Mouse (Mus musculus) heart, embryonic 14.5 days (tissue): ENCODE measurements around the gene Ptbp1. TPM values are rescaled to one million over a fixed set of nuclear protein-coding genes. Genes with fewer than 3 reads are reported as not detected.

Source experiments
- ATAC-seq: fragments of 200-750 bp; cut with Nextera tagmentation; 2 replicates; pipeline ENCODE4 v1.8.0; 2017; ENCODE audit warnings: low read depth, moderate TSS enrichment; ENCODE audit not compliant: insufficient number of reproducible peaks, insufficient read depth, low FRiP score
- H3K27ac ChIP-seq, 2 experiments: fragments of 200-500 bp in 1 of 2; fragments of 300-500 bp in 1 of 2; sonication (generic) in 1 of 2; replicated peaks in 1 of 2; 2 replicates each; pipeline ENCODE4 v1.5.1; 2012 to 2014; ENCODE audit warnings: low read depth in 2 of 2, low read length in 2 of 2, control low read depth in 1 of 2, mild to moderate bottlenecking in 1 of 2, mixed read lengths in 1 of 2; ENCODE audit not compliant: control insufficient read depth in 1 of 2, insufficient read depth in 1 of 2
- H3K27me3 ChIP-seq: fragments of 300-500 bp; sonication (generic); 2 replicates; pipeline ENCODE4 v1.6.1; 2014; ENCODE audit warnings: mild to moderate bottlenecking, low read length, control low read depth; ENCODE audit not compliant: control insufficient read depth, insufficient read depth
- H3K36me3 ChIP-seq: fragments of 300-500 bp; sonication (generic); 2 replicates; pipeline ENCODE4 v1.6.1; 2014; ENCODE audit warnings: mild to moderate bottlenecking, control low read depth, low read length, mixed read lengths; ENCODE audit not compliant: control insufficient read depth, insufficient read depth
- H3K4me1 ChIP-seq, 2 experiments: fragments of 200-500 bp in 1 of 2; fragments of 300-500 bp in 1 of 2; sonication (generic) in 1 of 2; 2 replicates each; pipeline ENCODE4 v1.6.1; 2012 to 2014; ENCODE audit warnings: low read length in 2 of 2, control low read depth in 1 of 2, mixed read lengths in 1 of 2; ENCODE audit not compliant: control insufficient read depth in 2 of 2, insufficient read depth in 2 of 2
- H3K4me2 ChIP-seq: fragments of 300-500 bp; sonication (generic); 2 replicates; pipeline ENCODE4 v1.6.1; 2014; ENCODE audit warnings: mild to moderate bottlenecking, low read length
- H3K4me3 ChIP-seq, 2 experiments: fragments of 200-500 bp in 1 of 2; fragments of 300-500 bp in 1 of 2; sonication (generic) in 1 of 2; 2 replicates each; pipeline ENCODE4 v1.5.1; 2012 to 2014; ENCODE audit warnings: low read length in 2 of 2, mild to moderate bottlenecking in 2 of 2, control low read depth in 1 of 2, low read depth in 1 of 2, moderate library complexity in 1 of 2; ENCODE audit not compliant: control insufficient read depth in 1 of 2, insufficient read depth in 1 of 2
- H3K9ac ChIP-seq: fragments of 300-500 bp; sonication (generic); 2 replicates; pipeline ENCODE4 v1.6.1; 2014; ENCODE audit warnings: mild to moderate bottlenecking, low read length
- H3K9me3 ChIP-seq: fragments of 300-500 bp; sonication (generic); 2 replicates; pipeline ENCODE4 v1.6.1; 2016; ENCODE audit warnings: low read length, control low read depth; ENCODE audit not compliant: control insufficient read depth
- WGBS: fragments of 180-500 bp; shearing (Covaris S2); extraction: QIAGEN DNeasy Blood & Tissue Kit; methylation state at CpG from one replicate; pipeline ENCODE4 v1.1.7; 2014; 5-methylcytosine and 5-hydroxymethylcytosine counted together
- polyA plus RNA-seq: library from polyadenylated mRNA; unstranded; fragments of >200 nt; fragmentation: Nextera tagmentation; extraction: Ambion mirVana; gene quantifications from 2 replicates; pipeline ENCODE4 v1.2.1, GENCODE M21; 2014

Ptbp1 gene
- polyA plus RNA-seq = 62.7 and 78.9 TPM in 2 replicates

DNA sequence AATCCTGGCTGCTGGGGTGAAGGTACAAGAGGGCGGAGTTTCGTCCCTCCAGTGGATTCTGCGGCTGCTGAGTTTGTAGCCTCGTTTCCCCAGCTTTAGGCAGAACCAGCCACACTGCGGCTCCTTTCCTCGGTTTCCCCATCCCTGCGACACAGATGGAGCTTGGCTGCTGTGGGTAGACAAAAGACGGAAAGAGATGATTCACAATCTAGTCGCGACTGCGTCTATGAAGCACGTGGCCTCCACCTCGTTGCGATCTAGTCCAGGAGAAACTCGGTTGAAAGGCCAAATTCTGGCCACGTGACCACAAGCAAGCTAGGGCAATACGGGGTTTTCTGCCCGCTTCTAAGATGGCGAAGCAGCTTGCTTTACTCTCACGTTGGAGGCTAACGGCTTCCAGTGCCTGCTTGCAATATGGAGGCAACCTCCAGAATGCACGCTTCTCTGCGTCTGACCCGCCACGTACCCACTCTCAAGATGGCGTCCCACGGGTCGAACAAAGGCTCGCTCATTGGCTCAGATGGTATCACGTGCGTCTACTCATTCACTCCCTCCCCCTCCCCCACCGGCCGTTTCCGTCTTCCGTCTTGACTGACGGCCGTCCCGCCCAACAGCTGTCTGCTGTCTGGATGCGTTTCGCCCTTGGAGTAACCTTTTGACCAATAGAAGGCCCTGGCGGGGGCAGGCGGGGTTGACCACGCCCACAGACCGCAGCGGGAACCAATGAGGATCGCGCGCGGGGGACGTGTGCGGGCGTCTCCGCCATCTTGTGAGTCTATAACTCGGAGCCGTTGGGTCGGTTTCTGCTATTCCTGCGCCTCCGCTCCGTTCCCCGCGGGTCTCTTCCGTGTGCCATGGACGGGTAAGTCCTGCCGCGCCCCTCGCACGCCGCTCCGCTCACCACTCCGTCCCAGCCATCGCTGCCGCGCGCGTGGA is at the start of gene Ptbp1:
Gene Ptbp1, plus strand, starts transcription at position 568 of the 936 bp plus-strand sequence.
- Histone ChIP-seq H3K27me3 (no peaks in the 10 kb centered on the region), H3K9me3 (no peaks in the 10 kb centered on the region), H3K4me1 (peaks cover 54 to 61% of the 10 kb centered on the region in 2 experiments), H3K36me3 (peaks cover 32% of the 10 kb centered on the region), H3K4me2 (peak within 1 kb of the TSS; percentile 97), H3K27ac (peak within 1 kb of the TSS; percentile 100), H3K9ac (peak within 1 kb of the TSS; percentile 99), H3K4me3 (peak within 1 kb of the TSS; percentile 90 to 94)
- WGBS = under 1% methylated on average over 75 of the region's 75 CpGs
- ATAC-seq = peak; percentile 88

DNA sequence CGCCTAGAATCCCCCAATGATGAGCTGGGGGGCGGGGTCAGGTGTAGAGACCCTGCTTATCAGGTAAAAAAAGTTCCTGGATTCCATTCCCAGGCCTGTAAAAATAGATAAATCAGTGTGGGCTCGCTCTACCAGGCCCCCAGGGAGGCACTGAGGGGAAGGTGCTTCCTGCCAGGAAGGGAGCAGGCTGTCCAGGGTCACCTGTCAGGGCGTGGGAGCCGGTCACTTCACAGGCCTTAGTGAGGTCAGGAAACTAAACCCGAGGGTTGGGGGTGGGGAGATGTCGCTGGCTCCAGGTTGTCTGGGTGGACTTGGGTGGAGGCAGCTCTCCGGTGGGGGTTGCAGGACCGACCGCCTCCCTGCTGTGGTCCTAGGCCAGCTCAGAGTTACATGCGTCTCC is 48.6 kb upstream of the Ptbp1 start:
- H3K9me3 ChIP-seq = no peaks in the 10 kb centered on the region
- no peak overlapping the region for H3K9ac ChIP-seq
- ATAC-seq = peak; percentile 69
- no peaks in the 10 kb centered on the region for H3K27me3 ChIP-seq
- 30% methylated on average over 11 of the region's 11 CpGs for WGBS
- H3K4me2 ChIP-seq = peak overlapping the region; percentile 47
- H3K4me3 ChIP-seq = peak overlapping the region in 1 of 2 experiments; percentile 12; a peak in 2 of 4 replicates
- H3K4me1 ChIP-seq = peaks cover 25 to 28% of the 10 kb centered on the region in 2 experiments
- H3K27ac ChIP-seq = peak overlapping the region; percentile 29 to 75; a peak in 3 of 4 replicates
- peaks cover 17% of the 10 kb centered on the region for H3K36me3 ChIP-seq

GRCm38 (mm10) chr10:79806331-79806730 is 47.9 kb upstream of the Ptbp1 start:
- Histone ChIP-seq H3K4me3 (peak overlapping the region in 1 of 2 experiments; percentile 12; a peak in 2 of 4 replicates), H3K4me2 (peak overlapping the region; percentile 47), H3K9me3 (no peaks in the 10 kb centered on the region), H3K9ac (peak overlapping the region; percentile 60; the same call in 1 of the 2 replicates), H3K27ac (peak overlapping the region; percentile 29 to 75), H3K36me3 (peaks cover 21% of the 10 kb centered on the region), H3K27me3 (no peaks in the 10 kb centered on the region), H3K4me1 (peaks cover 25 to 28% of the 10 kb centered on the region in 2 experiments)
- WGBS = 69% methylated on average over 9 of the region's 9 CpGs
- ATAC-seq = no peak

DNA sequence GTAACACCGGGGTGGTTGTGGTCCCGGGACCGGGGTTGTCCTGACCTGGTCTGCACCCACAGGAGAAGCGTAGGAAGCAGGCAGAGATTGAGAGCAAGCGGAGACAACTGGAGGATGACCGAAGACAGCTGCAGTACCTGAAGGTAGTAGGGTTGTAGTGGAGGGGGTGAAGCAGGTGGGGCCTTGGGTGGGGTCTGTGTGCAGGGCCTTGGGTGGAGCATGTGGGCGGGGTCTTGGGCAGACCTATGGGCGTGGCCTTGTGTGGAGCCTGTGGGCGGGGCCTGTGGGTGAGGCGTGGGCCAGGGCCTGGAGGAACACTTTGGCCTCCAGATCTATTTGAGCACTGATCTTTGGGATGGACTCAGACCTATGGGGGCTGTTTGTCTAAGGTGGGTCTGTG is 47.3 kb upstream of the Ptbp1 start:
- no peaks in the 10 kb centered on the region for H3K27me3 ChIP-seq
- peak overlapping the region; percentile 46 to 75 for H3K27ac ChIP-seq
- H3K9ac ChIP-seq = peak overlapping the region; percentile 60; the same call in 1 of the 2 replicates
- peak overlapping the region; percentile 47 for H3K4me2 ChIP-seq
- H3K36me3 ChIP-seq = peaks cover 24% of the 10 kb centered on the region
- H3K4me1 ChIP-seq = peaks cover 22 to 24% of the 10 kb centered on the region in 2 experiments
- peak overlapping the region; percentile 0 to 10; a peak in 2 of 4 replicates for H3K4me3 ChIP-seq
- H3K9me3 ChIP-seq = no peaks in the 10 kb centered on the region
- WGBS = 72% methylated on average over 10 of the region's 10 CpGs
- ATAC-seq = peak; percentile 8; the same call in 1 of the 2 replicates

GRCm38 (mm10) chr10:79807826-79808225 is 46.4 kb upstream of the Ptbp1 start:
- Histone ChIP-seq H3K4me2 (peak overlapping the region; percentile 47), H3K27me3 (no peaks in the 10 kb centered on the region), H3K9me3 (no peaks in the 10 kb centered on the region), H3K4me3 (peak overlapping the region in 1 of 2 experiments; percentile 20; a peak in 2 of 4 replicates), H3K36me3 (peaks cover 30% of the 10 kb centered on the region), H3K4me1 (peaks cover 14 to 15% of the 10 kb centered on the region in 2 experiments), H3K27ac (peak overlapping the region; percentile 69 to 75), H3K9ac (0 out of 2 replicates have a peak overlapping the region, but pooled peaks have one; percentile 2)
- WGBS = 67% methylated on average over 11 of the region's 11 CpGs
- ATAC-seq = 0 out of 2 replicates have a peak, but pooled peaks have one; percentile 8

- Histone ChIP-seq H3K4me1 (peaks cover 6 to 7% of the 10 kb centered on the region in 2 experiments; a peak in 3 of 4 replicates), H3K4me2 (peak overlapping the region; percentile 28), H3K9me3 (no peaks in the 10 kb centered on the region), H3K36me3 (peaks cover 32% of the 10 kb centered on the region), H3K27me3 (no peaks in the 10 kb centered on the region), H3K9ac (no peak overlapping the region; the same call in 1 of the 2 replicates), H3K4me3 (no peak overlapping the region; a peak in 1 of 4 replicates), H3K27ac (peak overlapping the region; percentile 69 to 75; a peak in 2 of 4 replicates)
- no peak for ATAC-seq
- WGBS = 64% methylated on average over 11 of the region's 11 CpGs
Observed at GRCm38 (mm10) chr10:79808728-79809127, 45.5 kb upstream of the Ptbp1 start.

DNA sequence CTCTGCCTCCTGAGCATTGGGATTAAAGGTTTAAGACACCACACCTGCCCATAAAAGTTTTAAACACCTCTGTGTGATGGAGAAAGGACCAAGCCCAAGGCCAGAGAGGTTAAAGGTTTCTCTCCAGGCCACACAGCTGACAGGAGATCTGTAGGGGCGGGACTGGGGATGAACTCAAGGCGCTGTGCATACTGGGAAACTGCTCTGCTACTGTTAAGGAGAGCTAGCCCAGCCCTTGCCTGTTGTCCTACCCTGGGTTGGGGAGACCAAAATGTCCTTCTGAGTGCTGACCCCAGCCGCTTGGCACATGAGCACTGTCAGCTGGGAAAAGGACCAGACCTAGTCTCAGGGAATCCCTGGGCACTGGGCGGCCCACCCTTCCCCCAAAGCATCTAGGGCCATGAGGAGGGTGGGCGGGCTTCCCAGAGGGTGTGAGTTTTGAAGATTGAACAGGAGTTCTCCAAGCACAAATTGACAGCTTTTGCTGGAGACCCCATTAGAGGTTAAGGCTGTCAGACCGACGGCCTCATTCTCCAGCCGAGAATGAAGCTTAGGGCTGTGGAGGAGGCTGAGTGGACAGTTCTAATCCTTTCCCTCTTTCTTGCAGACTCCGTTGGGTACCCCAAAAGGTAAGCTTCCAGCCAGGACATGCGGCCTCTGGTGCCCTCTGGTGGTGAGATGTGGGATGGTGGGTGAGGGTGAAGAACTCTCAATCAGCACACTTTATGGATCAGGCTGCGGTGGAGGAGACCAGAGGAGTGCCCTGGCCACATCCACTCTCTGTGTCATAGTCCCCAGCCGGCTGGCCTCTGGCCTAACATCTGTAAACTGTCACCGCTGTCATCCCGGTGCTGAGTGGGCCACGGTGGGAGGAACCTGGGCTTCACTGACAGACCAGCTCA is 42.2 kb upstream of the Ptbp1 start:
- 22% methylated on average over 15 of the region's 15 CpGs for WGBS
- Histone ChIP-seq H3K4me1 (no peaks in the 10 kb centered on the region), H3K4me2 (no peak overlapping the region), H3K4me3 (no peak overlapping the region), H3K9ac (no peak overlapping the region), H3K36me3 (peaks cover 50% of the 10 kb centered on the region), H3K27ac (no peak overlapping the region), H3K27me3 (no peaks in the 10 kb centered on the region), H3K9me3 (no peaks in the 10 kb centered on the region)
- ATAC-seq = no peak; the same call in 1 of the 2 replicates
